Mouse (Mus musculus): ENCODE measurements around the gene Lmo2. TPM values are rescaled to one million over a fixed set of nuclear protein-coding genes. Genes with fewer than 3 reads are reported as not detected.

Gene Lmo2
- 31.1 and 32.8 TPM in 2 replicates for polyA plus RNA-seq (2012; rRNA removed)

- no peak for DNase-seq (ENCODE audit: extremely low spot score in 1 of 2, low spot score in 1 of 2)
Measured at GRCm38 (mm10) chr2:103957649-103958546, at the start of gene Lmo2. TSS of gene Lmo2 (plus strand) at chr2:103957986.

GRCm38 (mm10) chr2:103910601-103911000, 47.2 kb upstream of the Lmo2 start:
- DNase-seq (ENCODE audit: extremely low spot score in 1 of 2, low spot score in 1 of 2), result no peak

GRCm38 (mm10) chr2:103912481-103913251, 45.1 kb upstream of the Lmo2 start:
- DNase-seq (ENCODE audit: extremely low spot score in 1 of 2, low spot score in 1 of 2), result no peak

- DNase-seq (ENCODE audit: extremely low spot score in 1 of 2, low spot score in 1 of 2), result no peak
Measured at GRCm38 (mm10) chr2:103913252-103913650, 44.5 kb upstream of the Lmo2 start.

- DNase-seq (ENCODE audit: extremely low spot score in 1 of 2, low spot score in 1 of 2), result no peak
Measured at GRCm38 (mm10) chr2:103916069-103916468, 41.7 kb upstream of the Lmo2 start.

DNA sequence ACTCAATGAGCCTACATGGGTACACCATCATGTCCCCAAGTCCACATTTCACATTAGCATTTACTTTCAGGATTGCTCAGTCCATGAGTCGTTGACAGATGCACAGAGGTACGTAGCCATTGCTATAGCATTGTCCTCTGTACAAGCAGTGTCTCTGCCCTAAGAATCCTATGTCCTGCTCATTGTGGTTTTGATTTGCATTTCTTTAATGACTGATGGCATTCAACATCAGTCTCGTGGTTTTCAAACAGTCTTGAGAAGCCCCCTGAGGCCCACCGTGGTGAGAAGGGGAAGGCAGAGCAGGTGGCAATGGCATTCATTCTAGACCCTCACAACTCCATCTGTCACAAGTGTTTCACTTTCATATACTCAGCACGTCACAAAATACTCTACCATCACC, 40.4 kb upstream of the Lmo2 start:
- DNase-seq (ENCODE audit: extremely low spot score in 1 of 2, low spot score in 1 of 2), result no peak

- no peak for DNase-seq (ENCODE audit: extremely low spot score in 1 of 2, low spot score in 1 of 2)
Measured at GRCm38 (mm10) chr2:103918375-103918774, 39.4 kb upstream of the Lmo2 start.

DNA sequence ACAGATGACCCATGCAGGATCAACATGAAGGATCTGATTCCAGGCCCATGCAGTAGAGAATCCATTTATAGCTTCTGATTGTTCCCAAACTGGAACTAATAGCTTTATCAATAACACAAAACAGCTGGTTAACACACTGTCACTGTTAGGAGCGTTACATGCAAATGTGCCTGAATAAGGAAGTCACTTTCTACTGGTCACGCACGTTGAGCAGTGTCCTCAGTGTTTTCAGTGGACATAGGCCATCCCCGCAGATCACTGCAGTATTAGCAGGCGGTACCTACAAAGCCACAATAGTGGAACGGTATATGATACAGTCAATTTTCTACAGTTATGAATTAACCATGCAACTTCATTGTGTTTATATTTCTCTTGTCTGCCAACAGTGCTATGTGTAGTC, 38.3 kb upstream of the Lmo2 start:
- no peak for DNase-seq (ENCODE audit: extremely low spot score in 1 of 2, low spot score in 1 of 2)

DNA sequence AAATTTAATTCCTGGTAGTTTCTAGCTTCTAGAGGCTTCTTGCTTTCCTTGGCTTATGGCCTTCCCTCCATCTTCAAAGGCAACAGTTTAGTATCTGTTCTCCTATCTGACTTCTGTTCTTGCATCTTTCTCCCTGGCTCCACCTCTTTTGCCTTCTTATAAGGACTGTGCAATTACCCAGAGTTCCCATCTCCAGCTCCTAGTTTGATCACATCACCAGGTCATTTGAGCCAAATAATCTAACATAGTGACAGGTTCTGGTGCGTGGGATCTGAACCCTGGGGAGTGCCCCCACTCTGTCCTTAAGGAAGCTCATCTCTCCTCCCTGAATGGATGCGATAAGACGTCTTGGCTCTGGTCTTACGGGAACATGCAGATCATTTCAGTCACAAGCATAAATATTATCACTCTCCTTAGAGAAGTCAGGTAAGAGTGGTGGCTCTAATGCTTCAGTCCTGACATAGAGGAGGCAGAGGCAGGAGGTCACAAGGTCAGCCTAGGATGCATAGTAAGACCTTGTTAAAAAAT, 31.1 kb upstream of the Lmo2 start:
- no peak for DNase-seq (ENCODE audit: extremely low spot score in 1 of 2, low spot score in 1 of 2)

GRCm38 (mm10) chr2:103927610-103928145, 30.1 kb upstream of the Lmo2 start:
- DNase-seq (ENCODE audit: extremely low spot score in 1 of 2, low spot score in 1 of 2), result no peak

GRCm38 (mm10) chr2:103930306-103931019, 27.3 kb upstream of the Lmo2 start:
- no peak for DNase-seq (ENCODE audit: extremely low spot score in 1 of 2, low spot score in 1 of 2)

DNA sequence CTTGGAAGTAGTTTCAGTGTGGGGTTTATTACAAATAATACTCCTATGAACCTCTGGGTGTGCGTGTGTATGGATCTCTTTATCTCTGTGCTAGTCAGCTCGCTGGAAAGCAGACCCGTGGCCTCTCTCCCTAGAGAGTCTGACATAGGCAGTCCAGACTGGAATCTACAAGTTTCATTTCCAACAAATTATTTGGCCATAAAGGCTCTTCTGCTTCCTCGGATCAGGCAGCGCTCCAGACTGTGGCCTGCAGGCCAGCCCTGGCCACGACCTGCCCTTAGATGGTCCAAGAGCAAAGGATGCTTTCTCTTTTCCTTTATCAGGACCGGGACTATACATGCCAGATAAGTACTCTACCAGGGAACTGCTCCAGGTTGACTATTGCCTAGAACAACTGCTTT, 26.3 kb upstream of the Lmo2 start:
- no peak for DNase-seq (ENCODE audit: extremely low spot score in 1 of 2, low spot score in 1 of 2)

GRCm38 (mm10) chr2:103932025-103932424, 25.8 kb upstream of the Lmo2 start:
- no peak for DNase-seq (ENCODE audit: extremely low spot score in 1 of 2, low spot score in 1 of 2)

GRCm38 (mm10) chr2:103932480-103932879, 25.3 kb upstream of the Lmo2 start:
- no peak for DNase-seq (ENCODE audit: extremely low spot score in 1 of 2, low spot score in 1 of 2)

DNA sequence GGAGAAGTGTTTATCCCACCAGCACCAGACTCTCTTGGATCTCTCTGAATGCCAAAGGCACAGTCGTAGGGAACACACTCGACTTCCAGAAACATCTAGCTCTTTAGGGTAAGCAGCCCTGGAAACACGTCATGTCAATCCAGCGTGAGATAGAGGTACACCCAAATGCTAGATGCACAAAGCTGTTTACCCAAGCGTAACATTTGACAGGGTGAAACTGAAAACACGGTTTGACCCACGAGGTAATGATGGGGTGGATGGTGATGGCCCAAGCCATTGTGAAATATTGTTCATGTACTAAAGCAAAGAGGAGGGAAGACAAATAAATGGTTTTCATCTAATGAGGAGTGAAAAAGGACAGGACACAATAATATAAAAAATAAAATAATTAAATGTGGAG, 23.5 kb upstream of the Lmo2 start:
- DNase-seq (ENCODE audit: extremely low spot score in 1 of 2, low spot score in 1 of 2), result no peak

- no peak for DNase-seq (ENCODE audit: extremely low spot score in 1 of 2, low spot score in 1 of 2)
Measured at GRCm38 (mm10) chr2:103934670-103935069, 23.1 kb upstream of the Lmo2 start.

DNA sequence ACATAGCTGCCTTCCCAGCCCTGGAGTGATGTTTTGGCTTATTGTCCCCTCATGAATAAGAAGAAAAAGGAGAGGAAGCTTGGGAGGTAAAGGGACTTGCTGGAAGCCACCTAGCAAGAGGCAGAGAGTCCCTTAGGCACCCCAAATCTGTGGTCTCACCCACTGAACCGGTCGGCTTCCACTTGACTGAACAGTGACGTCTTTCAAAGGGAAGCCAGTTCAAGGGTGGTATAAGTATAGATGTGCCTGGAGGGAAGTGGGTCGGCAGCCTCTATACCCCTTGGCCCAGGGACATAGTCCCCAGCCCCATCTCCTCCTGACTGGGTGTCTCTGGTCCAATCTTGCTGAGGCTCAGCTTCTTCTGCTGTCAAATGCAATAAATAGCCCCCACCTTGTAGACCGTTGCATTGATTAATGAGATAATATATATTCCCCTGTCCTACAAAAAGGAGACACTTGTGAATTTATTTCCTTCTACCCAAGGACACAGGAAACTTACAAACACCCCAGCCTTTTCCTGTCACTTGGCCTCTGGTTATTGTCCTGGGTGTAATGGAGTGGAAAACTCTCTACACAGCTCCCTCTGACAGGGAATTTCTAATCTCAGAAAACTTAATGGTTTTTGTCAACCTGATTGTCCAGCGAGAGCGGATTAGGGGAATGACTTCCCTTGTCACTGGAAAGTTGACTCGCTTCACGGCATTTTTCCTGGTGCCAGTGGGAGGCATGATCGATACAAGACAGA, 21.9 kb upstream of the Lmo2 start:
- no peak for DNase-seq (ENCODE audit: extremely low spot score in 1 of 2, low spot score in 1 of 2)

DNA sequence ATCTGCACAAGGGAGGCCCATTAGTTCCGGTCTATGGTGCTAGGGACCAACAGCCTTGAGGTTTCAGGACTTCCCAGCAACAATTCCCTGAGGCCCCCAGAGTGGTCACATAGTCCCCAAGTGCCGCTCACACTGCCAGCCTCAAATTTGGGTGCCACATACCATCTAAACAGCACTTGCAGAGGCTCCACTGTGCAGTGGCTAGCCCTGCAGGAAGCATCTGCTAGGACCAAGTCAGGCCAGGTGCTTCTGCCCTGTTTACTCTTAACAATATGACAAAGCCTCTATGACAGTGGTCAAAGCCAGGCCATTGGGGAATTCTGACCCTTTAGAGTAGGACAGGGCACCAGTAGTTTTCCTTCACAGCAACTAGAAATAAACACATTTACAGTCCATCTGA, 21.1 kb upstream of the Lmo2 start:
- no peak for DNase-seq (ENCODE audit: extremely low spot score in 1 of 2, low spot score in 1 of 2)

- DNase-seq (ENCODE audit: extremely low spot score in 1 of 2, low spot score in 1 of 2), result no peak
Measured at GRCm38 (mm10) chr2:103937670-103938069, 20.1 kb upstream of the Lmo2 start.

DNA sequence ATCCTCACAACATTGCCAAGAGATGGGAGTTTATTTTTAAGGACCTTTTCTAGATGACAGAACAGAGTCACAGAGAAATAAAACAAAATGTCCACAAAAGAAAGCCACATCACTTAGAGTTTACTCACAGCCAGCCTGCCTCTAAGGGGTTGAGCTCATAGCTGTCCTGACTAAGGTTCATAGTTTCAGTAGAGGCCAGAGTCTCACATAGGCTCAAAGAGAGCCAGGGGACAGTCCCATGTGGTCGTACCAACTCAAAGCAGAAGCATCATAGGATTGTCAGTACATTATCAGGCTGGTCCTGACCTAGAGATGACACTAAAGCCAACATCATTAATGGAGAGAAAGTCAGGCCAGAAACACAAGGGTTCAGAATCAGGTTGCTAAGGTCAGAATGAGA, 19.2 kb upstream of the Lmo2 start:
- no peak for DNase-seq (ENCODE audit: extremely low spot score in 1 of 2, low spot score in 1 of 2)
